Mouse (Mus musculus): ENCODE results near the gene Phf7.

The Phf7 gene

GRCm38 (mm10) chr14:31251084-31251604 lies at the start of gene Phf7, which contains the start of gene Bap1:
Gene Phf7 (minus strand): TSS chr14:31251317.
Gene Bap1 (plus strand): TSS chr14:31251450.
- DNase-seq: peak; percentile 96

- no peak for DNase-seq
These were observed 34.6 kb upstream of the Phf7 start for GRCm38 (mm10) chr14:31285728-31286127.

- peak; percentile 79 for DNase-seq
These were observed 21.0 kb upstream of the Phf7 start for GRCm38 (mm10) chr14:31272164-31272563.

- DNase-seq: no peak
These were observed 20.0 kb upstream of the Phf7 start for GRCm38 (mm10) chr14:31271121-31271520.

- DNase-seq: peak; percentile 70
These were observed 18.5 kb upstream of the Phf7 start for GRCm38 (mm10) chr14:31269456-31270100.

- no peak for DNase-seq
These were observed 17.3 kb upstream of the Phf7 start for GRCm38 (mm10) chr14:31268301-31269001.

- DNase-seq: no peak
These were observed 16.5 kb upstream of the Phf7 start for GRCm38 (mm10) chr14:31267649-31268048.

- DNase-seq: peak; percentile 72
These were observed 9.8 kb upstream of the Phf7 start for GRCm38 (mm10) chr14:31260932-31261331.

- DNase-seq: peak; percentile 79
These were observed 9.3 kb upstream of the Phf7 start for GRCm38 (mm10) chr14:31260374-31260773.

GRCm38 (mm10) chr14:31258476-31259050 lies 7.4 kb upstream of the Phf7 start:
- DNase-seq: no peak

- DNase-seq: no peak
These were observed 974 bp upstream of the Phf7 start for GRCm38 (mm10) chr14:31252091-31252490.

- DNase-seq: no peak
These were observed 509 bp upstream of the Phf7 start for GRCm38 (mm10) chr14:31251626-31252025.

GRCm38 (mm10) chr14:31250222-31251083 lies 664 bp downstream of the Phf7 start:
- DNase-seq: no peak

- no peak for DNase-seq
These were observed 2.7 kb downstream of the Phf7 start for GRCm38 (mm10) chr14:31248396-31248795.

GRCm38 (mm10) chr14:31245946-31246345 lies 5.2 kb downstream of the Phf7 start:
- DNase-seq: no peak

GRCm38 (mm10) chr14:31244777-31245176 lies 6.3 kb downstream of the Phf7 start:
- DNase-seq: no peak

GRCm38 (mm10) chr14:31240528-31240927 lies 10.6 kb downstream of the Phf7 start:
- no peak for DNase-seq

GRCm38 (mm10) chr14:31237101-31237882 lies 13.8 kb downstream of the Phf7 start:
- DNase-seq: no peak

GRCm38 (mm10) chr14:31233996-31234591 lies 17.0 kb downstream of the Phf7 start:
- DNase-seq: peak; percentile 76

GRCm38 (mm10) chr14:31233070-31233995 lies 17.8 kb downstream of the Phf7 start:
- DNase-seq: no peak
